Mouse (Mus musculus) stomach, postnatal 0 days (tissue): ENCODE measurements at regions not wholly inside any gene's neighbourhood (a gene's known extent, or its start where the extent isn't known, plus 50 kb on each side); places are given as distances from the start of the nearest gene placed in this dataset.

Experiments
- CTCF ChIP-seq: IDR thresholded peaks from 2 replicates; pipeline ENCODE4 v1.5.1; 2016; ENCODE audit warnings: antibody characterized with exemption, low read depth, mild to moderate bottlenecking, moderate library complexity
- EP300 ChIP-seq: optimal IDR thresholded peaks from 2 replicates; pipeline ENCODE3; 2016; ENCODE audit warnings: antibody characterized with exemption

DNA sequence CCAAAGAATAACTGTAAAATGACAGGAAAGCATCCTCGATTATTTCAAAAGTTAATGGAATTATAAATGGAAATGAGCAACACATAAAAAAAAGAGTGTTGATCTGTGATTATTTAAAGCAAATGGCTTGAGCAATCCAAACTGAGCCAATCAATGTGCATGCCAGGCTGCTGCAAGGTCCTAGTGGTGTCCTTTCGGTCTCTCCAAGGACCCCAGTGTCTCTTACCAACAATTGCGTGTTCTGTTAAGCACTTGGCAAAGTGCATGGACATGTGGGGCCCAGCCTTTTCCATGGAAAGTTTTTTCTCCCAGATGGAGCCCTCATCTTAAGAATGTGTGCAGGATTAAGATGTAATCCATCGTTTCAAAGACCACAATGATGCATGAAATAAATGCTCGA is 90.0 kb upstream of the Sfrp2 start:
- TF ChIP-seq CTCF: no peak
- no peak for TF ChIP-seq EP300
